Mouse (Mus musculus): ENCODE data around the gene Phkb.
"Not testable (repeated sequence)": the region's sequence is repeated elsewhere in the genome, so short reads cannot be mapped to it uniquely, and the experiment has no call there.

Phkb gene

DNA sequence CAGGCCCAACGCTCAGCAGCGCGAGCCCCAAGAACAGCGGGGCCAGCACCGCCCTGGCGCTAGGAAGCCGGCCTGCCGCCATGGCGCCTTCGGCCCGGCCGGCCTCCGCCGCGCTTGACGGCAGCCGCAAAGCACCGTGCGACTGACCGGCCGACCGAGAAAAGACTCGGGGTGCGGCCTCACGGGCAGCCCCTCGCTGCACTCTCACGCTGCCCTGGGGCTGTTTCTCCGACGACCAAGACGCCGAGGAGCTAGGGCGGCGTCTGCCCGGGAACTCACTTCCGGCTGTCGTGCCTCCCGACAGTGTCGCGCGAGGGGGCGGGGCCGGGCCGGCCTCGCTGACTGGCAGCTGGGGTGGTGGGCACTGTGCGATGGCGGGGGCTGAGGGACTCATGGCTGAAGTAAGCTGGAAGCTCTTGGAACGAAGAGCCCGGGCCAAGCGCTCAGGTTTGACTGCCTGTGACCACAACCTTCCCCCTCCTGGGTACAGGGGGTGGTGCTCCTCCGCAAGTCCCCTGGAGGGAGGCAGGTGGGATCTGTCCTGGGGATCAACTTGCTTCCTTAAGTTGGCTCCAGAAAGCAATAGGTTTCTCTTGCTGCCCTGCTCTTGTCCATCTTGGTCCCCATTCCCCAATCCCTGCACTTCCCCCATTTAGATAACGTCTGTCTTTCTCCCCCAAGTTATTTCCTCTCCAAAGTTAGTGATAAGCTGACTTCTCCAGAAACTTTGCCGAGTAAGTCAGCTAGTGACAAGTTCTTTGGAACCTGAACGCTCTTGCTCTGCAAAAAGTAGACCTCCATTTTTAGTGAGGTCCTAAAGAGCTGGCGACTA lies at the start of gene Phkb, which contains the start of gene Itfg1:
Gene Phkb, plus strand, starts transcription at position 303 of the 832 bp plus-strand sequence.
Gene Itfg1, minus strand, starts transcription at position 265 of the 832 bp plus-strand sequence.
- in situ Hi-C loops (cut with MboI, MseI): no loop called here

DNA sequence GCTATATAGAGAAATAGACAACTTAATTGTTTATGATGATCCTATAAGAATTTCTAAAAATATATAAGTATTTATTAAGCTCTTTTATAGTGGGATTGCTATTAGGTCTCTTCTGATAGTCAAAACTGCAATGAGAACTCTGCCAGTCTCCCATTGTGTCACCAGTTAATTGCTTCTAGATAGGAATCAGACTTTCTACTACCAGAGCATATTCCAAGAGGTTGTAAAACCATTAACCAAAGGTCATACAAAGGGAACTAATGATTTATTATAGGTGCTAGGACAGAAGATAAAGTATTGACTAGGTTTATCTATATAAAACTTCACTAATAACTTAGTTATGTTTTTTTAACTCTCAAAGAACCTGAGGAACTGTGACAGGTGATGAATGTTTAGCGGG lies 44.4 kb upstream of the Phkb start:
- in situ Hi-C loops (cut with MboI, MseI): not testable (repeated sequence)

DNA sequence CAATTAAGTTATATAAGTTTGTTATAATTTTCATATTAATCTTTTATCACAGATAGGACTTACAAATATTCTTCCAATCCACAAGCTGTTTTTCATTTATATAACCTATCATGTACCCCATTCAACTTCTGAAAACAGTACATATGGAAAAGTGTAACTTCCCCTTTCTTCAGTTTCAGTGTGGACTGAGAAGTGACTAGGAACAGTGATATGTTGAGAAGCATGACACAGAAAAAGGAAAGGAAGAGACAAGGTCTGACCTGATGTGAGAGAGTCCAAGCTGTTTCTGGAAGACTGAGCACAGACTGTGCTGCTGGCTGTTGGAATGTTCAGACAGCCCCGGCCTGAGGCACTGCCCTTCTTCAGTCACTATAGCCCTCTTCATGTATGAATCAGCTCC lies 40.6 kb upstream of the Phkb start:
- in situ Hi-C loops (cut with MboI, MseI): no loop called here

DNA sequence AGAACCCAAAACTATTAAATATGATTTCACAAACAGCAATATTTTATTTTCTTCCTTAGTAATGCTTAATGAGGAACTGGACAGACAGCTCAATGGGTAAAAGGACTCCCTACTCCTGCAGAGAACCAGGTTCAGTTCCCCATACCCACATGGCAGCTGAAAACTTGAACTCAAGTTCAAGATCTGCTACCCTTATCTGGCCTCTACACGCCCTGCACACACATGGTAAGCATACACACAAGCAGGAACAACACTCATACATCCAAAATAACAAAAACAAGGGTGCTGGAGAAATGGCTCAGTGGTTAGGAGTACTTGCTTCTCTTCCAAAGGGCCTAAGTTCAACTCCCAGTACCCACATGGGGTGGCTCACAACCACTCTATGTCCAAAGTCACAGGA lies 39.4 kb upstream of the Phkb start:
- in situ Hi-C loops (cut with MboI, MseI): no loop called here

DNA sequence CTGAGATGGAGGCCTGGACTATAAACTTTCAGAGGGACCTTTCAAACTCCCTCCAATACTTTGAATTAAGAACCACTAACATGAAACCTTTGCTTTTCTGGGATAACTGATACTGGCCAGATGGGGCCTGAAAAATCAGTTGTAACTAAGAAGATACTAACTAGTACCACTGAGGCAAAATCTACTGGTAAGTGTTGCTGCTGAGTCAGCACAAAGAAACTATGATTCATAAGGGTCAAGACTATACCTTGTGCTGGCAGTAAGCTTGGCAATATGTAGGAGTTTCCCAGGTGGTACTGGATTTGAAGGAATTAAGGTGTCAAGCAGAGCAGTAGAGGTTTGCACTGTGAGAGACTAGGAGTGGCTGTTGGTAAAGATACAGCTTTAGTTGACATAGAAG lies 27.1 kb upstream of the Phkb start:
- in situ Hi-C loops (cut with MboI, MseI): no loop called here

DNA sequence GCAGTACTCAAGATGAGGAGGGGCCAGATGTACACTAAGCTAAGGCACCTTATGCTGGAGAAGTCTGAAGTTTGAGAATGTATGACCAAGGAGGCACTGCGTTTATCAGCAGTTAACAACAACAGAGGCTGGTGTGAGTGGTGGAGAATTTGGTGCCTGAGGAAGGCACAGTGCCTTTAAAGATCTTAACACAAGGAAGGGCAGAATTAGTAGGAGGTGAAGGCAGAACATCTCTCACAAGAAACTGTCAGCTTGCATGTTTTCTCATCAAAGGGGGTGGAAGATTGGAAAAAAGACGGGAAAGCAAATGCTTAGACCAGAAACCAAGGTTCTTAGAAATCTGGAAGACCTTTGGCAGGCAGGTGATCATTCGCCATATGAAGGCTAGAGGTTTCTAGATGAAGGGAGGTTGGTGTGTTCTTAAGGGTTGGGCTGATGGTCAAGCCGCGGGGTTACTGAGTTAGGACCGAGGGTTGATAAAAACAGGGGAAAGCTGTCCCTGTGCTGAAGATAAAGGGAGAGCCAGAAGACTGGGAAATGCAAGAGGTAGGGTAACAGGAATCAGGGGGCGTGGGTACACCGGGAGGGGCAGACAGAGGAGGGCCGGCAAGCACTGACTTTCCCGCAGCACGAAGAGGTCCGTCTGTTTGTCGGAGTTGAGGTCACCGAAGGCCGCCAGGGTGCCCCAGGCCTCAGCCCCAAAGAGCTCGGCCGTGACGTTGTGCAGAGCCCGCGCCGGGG lies 673 bp upstream of the Phkb start:
- in situ Hi-C loops (cut with MboI, MseI): loop anchor here in 1 of 2 experiments (5.0 kb wide), 1 partner anchor 1077 kb away; no protein-coding TSS in a partner anchor

DNA sequence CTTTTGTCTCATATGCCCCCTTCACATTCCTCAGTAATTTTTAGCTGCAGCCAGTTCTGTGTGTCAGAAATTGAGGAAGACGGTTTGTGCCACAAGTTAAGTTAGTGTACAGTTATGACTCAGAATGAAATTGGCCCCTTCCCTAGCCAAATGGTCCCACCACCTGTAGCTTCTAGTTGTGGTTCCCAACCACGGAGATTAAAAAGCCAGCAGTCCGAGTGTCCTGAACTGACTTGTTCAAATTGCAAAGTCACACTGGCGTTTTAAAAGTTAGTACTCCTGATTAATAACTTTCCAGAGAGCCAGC lies 683 bp downstream of the Phkb start:
- in situ Hi-C loops (cut with MboI, MseI): no loop called here

DNA sequence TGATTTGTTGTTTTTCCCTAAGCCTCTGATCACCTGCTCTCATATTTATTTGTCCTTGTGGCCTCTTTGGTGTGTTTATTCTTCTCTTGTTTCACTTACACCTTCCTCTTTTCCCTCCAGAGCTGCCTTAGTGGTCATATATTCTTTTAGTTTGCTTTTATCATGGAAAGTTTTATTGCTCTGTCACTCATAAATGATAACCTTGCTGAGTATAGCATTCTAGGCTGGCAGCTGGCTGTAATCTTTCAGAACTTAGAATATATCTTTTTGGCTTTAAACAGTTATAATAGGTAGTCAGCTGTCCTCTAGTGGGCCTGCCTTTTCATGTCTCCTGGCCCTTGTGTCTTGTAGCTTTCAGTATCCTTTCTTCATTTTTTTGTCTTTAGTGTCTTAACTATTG lies 5.1 kb downstream of the Phkb start:
- in situ Hi-C loops (cut with MboI, MseI): no loop called here

DNA sequence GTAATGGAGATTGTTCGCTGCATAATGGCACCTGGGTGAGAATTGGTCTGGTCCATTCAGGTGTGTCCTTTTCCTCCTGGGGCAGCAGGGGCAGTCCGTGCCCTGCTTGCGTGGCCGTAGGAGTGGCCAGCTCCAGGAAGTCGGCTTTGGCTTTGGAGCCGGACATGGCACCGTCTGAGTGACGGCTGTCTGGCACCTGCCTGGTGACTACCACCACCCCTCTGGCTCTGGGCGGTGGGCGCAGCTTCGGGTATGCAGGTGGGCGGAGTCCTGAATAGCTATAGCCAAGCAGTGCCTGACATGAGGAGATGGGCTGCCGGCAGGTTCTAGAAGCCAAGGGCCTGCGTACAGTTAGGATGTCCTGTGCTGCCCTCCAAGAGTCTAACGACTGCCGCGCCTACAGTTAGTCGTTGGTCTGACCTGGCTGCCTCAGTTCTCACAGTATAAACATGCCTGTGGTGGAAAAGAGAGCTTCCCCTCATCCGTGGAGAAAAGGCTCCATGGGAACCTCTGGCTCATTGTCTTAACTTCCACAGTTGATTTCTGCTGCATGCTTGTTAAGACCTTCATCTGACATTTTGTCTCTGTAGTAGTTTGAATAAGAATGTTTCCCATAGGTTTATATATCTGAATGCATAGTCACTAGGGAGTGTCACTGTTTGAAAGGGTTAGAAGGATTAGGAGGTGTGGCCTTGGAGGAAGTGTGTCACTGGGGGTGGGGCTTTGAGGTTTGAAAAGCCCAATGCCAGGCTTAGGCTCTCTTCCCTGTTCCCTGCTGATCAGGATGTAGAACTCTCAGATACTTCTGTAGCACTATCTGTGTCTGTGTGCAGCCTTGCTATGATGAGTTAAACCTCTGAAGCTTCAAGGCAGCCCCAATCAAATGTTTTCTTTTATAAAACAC lies 13.7 kb downstream of the Phkb start:
- in situ Hi-C loops (cut with MboI, MseI): no loop called here

DNA sequence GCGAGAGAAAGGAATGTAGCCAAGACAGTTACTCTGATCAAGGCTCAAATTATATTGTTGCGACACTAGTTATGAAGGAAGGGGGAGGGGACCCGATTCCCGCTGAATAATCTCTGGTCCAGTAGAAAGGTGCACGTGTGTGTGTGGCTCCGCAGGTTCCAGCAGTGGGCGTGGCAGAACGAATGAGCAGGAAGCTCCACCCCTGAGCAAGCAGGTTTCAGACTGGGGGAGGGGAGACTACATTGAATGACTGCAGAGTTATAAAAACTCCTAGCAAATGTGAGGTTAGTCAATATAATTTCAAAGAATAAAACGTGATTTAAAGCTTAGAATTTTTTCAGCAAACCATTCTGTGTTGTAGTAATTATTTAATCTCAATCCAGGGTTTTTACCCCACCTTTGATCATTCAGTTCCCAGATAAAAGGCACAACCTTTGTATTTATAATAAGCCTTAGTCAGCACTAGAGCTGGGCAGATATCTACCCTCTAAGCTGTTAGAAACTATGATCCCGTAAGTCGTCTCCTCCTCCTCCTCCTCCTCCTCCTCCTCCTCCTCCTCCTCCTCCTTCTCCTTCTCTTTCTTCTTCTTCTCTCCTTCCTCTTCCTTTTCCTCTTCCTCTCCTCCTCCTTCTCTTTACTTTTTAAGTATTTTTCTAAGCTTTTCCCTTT lies 16.6 kb downstream of the Phkb start:
- in situ Hi-C loops (cut with MboI, MseI): not testable (repeated sequence)

DNA sequence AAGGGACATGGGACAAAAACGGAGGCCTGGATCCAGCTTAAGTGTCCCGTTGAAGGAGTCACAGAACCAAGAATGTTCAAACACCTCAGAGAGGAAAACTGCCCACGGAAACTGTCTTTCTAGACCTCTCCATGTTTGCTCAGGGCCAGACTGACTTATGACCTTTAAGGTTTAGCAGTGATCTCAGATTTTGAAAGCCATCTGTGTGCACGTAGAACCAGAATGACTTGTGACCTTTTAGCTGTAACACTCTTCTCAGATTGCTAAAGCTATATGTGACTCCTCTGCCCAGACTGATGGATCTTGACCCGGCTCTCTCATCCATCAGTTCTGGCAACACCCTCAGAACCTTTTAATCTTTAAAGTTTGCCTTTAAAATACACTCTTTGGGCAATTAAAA lies 19.9 kb downstream of the Phkb start:
- in situ Hi-C loops (cut with MboI, MseI): loop anchor here in 1 of 2 experiments (10.0 kb wide), 1 partner anchor 356 kb away; no protein-coding TSS in a partner anchor

DNA sequence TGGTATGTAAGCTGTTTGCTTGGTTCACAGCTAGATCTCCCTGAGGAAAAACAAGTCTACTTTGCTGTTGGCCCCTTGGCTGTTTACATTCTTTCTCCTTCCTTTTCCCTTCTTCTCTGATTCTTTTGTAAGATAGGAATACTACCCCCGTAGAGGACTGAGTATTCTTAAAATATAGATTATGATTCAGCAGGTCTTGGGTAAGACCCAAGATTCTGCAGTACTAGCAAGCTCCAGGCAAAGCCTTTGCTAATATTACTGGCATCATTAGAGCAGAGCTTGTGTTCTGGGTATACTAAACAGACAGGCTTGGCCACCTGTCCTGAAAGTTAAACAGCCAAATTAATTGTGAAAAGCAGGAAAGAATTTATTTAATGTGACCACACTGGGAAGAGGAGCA lies 21.6 kb downstream of the Phkb start:
- in situ Hi-C loops (cut with MboI, MseI): loop anchor here in 1 of 2 experiments (10.0 kb wide), 1 partner anchor 358 kb away; no protein-coding TSS in a partner anchor

DNA sequence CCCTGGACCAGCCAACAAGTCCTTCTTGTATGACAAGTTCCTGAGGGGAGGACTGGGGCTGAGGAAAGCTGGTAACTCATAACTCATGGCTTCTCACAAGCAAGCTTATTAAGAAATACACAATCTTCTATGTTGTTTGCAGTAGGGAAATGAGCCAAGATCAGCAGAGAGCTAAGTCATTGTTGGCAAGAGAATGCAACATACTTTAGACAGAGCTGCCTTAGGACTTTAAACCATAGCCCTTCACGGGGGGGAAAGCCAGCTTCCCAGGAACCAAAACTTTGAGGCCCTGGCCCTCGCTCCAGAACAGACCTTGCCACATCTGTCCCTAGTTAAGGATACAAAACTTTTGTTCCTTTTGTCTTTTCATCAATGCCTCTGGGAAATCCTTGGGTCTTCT lies 30.9 kb downstream of the Phkb start:
- in situ Hi-C loops (cut with MboI, MseI): no loop called here

DNA sequence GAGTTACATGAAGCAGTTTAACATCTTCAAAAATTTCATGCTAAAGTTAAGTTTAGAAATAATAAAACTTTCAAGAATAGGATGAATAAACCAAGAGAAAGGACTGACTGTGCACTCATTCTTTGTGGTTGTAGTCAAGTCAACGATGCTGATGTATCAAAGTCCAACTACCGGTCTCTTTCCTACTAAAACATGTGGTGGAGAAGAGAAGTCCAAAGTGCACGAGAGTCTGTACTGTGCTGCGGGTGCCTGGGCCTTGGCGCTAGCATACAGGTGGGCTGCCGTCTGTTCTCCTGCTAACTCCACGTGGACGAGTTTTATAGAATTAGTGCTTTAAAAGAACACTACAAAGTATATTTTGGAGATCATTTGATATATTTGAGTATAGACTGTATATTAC lies 37.2 kb downstream of the Phkb start:
- in situ Hi-C loops (cut with MboI, MseI): no loop called here

DNA sequence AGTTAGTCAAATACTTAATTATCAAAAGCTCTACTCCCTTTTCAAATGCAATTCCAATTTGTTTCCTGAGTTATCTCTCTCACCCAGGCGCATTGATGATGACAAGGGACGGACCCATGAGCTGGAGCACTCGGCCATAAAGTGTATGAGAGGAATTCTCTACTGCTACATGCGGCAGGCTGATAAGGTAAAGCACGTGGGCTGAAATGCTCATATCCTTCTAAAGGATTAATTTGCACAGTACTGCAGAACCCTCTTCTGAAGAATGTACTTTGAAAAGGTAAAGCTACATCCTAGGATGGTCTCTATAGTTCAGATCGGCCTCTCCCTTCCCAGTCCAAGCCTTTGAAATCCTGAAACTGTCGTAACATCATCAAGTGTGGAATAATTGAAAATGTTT lies 38.9 kb downstream of the Phkb start:
- in situ Hi-C loops (cut with MboI, MseI): no loop called here

DNA sequence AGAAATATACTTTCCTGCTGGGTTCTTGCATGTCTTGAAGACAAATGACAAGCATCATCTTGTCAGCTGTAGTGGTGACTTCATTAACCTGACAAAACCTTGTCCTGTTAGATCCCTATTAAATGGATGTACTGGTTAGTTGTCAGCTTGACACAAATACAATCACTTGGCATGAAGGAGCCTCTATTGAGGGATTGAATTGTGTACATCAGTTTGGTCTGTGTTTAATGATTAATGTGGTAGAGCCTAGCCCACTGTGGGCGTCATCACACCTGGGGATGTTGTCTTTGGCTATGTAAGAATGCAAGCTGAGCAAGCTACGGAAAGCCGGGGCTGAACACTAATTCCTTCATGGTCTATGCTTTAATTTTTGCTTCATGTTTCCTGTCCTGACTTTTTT lies 44.1 kb downstream of the Phkb start:
- in situ Hi-C loops (cut with MboI, MseI): no loop called here

DNA sequence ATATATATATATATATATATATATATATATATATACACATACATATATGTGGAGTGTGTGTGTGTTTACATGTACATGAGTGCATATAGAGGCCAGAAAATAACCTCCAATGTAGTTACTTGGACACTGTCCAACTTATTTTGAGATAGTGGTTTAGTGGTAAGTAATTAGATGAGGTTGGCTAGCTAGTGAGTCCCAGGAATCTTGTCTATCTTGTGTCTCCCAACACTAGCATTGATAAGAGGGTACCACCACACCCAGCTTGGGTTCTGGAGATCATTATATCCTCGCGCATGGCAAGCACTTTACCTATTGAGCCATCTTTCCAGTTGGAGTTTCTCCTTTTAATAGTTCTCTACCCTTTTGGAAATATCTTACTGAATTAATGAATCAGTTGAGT lies 56.9 kb downstream of the Phkb start:
- in situ Hi-C loops (cut with MboI, MseI): no loop called here

DNA sequence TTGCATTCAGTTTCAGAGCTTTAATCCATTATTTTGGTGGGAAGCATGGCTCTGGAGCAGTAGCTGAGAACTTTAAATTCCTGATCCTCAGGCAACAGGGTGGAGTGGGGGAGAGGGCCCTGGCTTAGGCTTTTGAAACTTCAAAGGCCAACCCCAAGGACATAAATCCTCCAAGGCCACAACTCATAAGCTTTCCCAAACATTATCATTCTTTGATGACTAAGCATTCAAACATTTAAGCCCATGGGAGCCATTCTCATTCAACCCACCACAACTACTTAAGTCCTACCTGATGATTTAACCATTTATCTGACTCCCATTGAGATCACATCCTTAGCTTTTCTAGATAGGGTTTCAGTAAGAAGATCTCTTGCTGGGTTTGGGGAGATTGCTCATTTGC lies 84.2 kb downstream of the Phkb start:
- in situ Hi-C loops (cut with MboI, MseI): loop anchor here in 1 of 2 experiments (10.0 kb wide), 1 partner anchor 1910 kb away; no protein-coding TSS in a partner anchor

DNA sequence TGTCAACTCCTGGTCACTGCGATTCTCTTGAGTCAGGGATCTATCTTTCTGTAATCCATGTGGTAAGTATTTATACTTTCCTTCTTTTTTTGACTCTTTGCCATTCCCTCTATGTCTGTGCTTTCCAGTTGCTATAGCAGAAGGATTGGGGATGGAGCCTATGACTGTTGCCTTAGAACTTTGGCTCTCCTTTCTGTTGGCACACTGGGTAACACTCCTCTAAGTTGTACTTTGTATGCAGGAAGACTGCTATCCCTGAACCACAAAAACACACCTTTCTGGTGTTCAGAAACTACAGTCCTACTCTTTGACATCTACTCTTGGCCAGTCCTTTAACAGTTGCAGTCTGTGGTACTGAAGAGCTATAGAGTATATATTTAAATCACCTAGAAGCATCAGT lies 84.8 kb downstream of the Phkb start:
- in situ Hi-C loops (cut with MboI, MseI): loop anchor here in 1 of 2 experiments (10.0 kb wide), 1 partner anchor 1909 kb away; no protein-coding TSS in a partner anchor

DNA sequence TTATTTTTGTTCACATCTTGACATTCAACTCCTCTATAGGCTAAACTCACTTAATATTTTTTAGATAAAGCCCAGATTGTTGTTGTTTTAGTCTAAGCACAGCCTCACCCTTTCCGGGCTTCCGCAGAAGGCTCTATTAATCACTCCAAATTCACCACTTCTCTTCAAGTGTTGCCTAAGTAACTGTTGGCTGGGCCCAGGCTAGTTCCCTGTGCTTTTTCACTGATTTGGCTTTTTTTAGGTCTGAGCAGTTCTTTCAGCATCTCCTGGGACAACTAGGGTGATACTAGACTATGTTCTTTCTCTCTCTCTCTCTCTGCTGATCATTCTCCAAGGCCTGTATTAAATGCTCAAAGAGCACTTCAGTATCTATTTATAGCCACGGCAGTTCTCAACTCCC lies 85.3 kb downstream of the Phkb start:
- in situ Hi-C loops (cut with MboI, MseI): loop anchor here in 1 of 2 experiments (10.0 kb wide), 1 partner anchor 1909 kb away; no protein-coding TSS in a partner anchor

DNA sequence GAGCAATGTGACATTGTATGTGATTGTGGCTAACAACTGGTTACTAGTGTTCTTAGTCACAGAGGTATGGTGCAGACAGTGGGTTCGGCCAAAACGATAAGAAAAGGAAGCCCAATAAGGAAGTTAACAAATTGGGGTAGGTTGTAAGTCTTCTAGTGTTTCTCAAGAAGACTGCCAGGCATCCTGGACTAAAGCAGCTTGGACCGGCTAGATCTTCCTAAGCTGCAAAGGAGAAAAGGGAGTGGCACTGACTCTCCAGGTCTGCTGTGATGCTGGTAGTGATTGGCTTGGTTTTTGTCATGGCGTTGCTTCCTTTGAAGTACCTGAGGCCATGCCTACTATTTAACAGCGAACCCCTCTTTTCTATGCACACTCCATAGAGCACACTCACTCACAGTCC lies 95.4 kb downstream of the Phkb start:
- in situ Hi-C loops (cut with MboI, MseI): no loop called here
